Mouse (Mus musculus): ENCODE data around the gene Cmc2. TPM values are rescaled to one million over a fixed set of nuclear protein-coding genes. Genes with fewer than 3 reads are reported as not detected.

Cmc2 gene
- total RNA-seq, 2 experiments from 2014 or later = 19.6 to 20.8 TPM

- intact Hi-C loops (cut with DNase I) = loop anchor here (5.0 kb wide), 1 partner anchor 70 kb away; the partner anchor contains the start of gene Gcsh
- DNase-seq (ENCODE audit: low spot score in 2 of 2) = no peak
Measured at GRCm38 (mm10) chr8:116922060-116922757, 954 bp upstream of the Cmc2 start.

GRCm38 (mm10) chr8:116921005-116921336 lies 284 bp downstream of the Cmc2 start:
- no peak for DNase-seq (ENCODE audit: low spot score in 2 of 2)
- intact Hi-C loops (cut with DNase I) = loop anchor here (5.0 kb wide), 1 partner anchor 71 kb away; the partner anchor contains the start of gene Gcsh

GRCm38 (mm10) chr8:116905836-116906235 lies 15.4 kb downstream of the Cmc2 start:
- intact Hi-C loops (cut with DNase I) = no loop called here
- no peak for DNase-seq (ENCODE audit: low spot score in 2 of 2)

- intact Hi-C loops (cut with DNase I) = no loop called here
Measured at GRCm38 (mm10) chr8:116905252-116905651, 16.0 kb downstream of the Cmc2 start.

GRCm38 (mm10) chr8:116904736-116905135 lies 16.5 kb downstream of the Cmc2 start:
- DNase-seq (ENCODE audit: low spot score in 2 of 2) = no peak

More at GRCm38 (mm10) chr8:116905252-116905651, 16.0 kb downstream of the Cmc2 start:
- no peak for DNase-seq (ENCODE audit: low spot score in 2 of 2)

GRCm38 (mm10) chr8:116895521-116895920 lies 25.7 kb downstream of the Cmc2 start:
- DNase-seq (ENCODE audit: low spot score in 2 of 2) = no peak
- intact Hi-C loops (cut with DNase I) = no loop called here

More at GRCm38 (mm10) chr8:116904736-116905135, 16.5 kb downstream of the Cmc2 start:
- intact Hi-C loops (cut with DNase I) = no loop called here

GRCm38 (mm10) chr8:116893938-116894337 lies 27.3 kb downstream of the Cmc2 start:
- intact Hi-C loops (cut with DNase I) = no loop called here
- no peak for DNase-seq (ENCODE audit: low spot score in 2 of 2)

- intact Hi-C loops (cut with DNase I) = no loop called here
- DNase-seq (ENCODE audit: low spot score in 2 of 2) = no peak
Measured at GRCm38 (mm10) chr8:116892636-116893035, 28.6 kb downstream of the Cmc2 start.

GRCm38 (mm10) chr8:116892130-116892529 lies 29.1 kb downstream of the Cmc2 start:
- intact Hi-C loops (cut with DNase I) = no loop called here
- no peak for DNase-seq (ENCODE audit: low spot score in 2 of 2)

GRCm38 (mm10) chr8:116891446-116891845 lies 29.8 kb downstream of the Cmc2 start:
- intact Hi-C loops (cut with DNase I) = no loop called here
- DNase-seq (ENCODE audit: low spot score in 2 of 2) = no peak

- intact Hi-C loops (cut with DNase I) = no loop called here
- no peak for DNase-seq (ENCODE audit: low spot score in 2 of 2)
Measured at GRCm38 (mm10) chr8:116887813-116888212, 33.4 kb downstream of the Cmc2 start.

- intact Hi-C loops (cut with DNase I) = no loop called here
Measured at GRCm38 (mm10) chr8:116881396-116881795, 39.9 kb downstream of the Cmc2 start.

GRCm38 (mm10) chr8:116875798-116876450 lies 45.3 kb downstream of the Cmc2 start:
- no peak for DNase-seq (ENCODE audit: low spot score in 2 of 2)
- intact Hi-C loops (cut with DNase I) = no loop called here

More at GRCm38 (mm10) chr8:116881396-116881795, 39.9 kb downstream of the Cmc2 start:
- no peak for DNase-seq (ENCODE audit: low spot score in 2 of 2)

GRCm38 (mm10) chr8:116873986-116874385 lies 47.3 kb downstream of the Cmc2 start:
- intact Hi-C loops (cut with DNase I) = loop anchor here (5.0 kb wide), 2 partner anchors 252 to 392 kb away; no protein-coding TSS in a partner anchor
- DNase-seq (ENCODE audit: low spot score in 2 of 2) = no peak

GRCm38 (mm10) chr8:116873586-116873985 lies 47.7 kb downstream of the Cmc2 start:
- intact Hi-C loops (cut with DNase I) = loop anchor here (5.0 kb wide), 2 partner anchors 251 to 391 kb away; no protein-coding TSS in a partner anchor
- DNase-seq (ENCODE audit: low spot score in 2 of 2) = no peak

GRCm38 (mm10) chr8:116872761-116873342 lies 48.4 kb downstream of the Cmc2 start:
- intact Hi-C loops (cut with DNase I) = loop anchor here (5.0 kb wide), 2 partner anchors 251 to 391 kb away; no protein-coding TSS in a partner anchor
- no peak for DNase-seq (ENCODE audit: low spot score in 2 of 2)

GRCm38 (mm10) chr8:116868699-116869098 lies 52.6 kb downstream of the Cmc2 start:
- DNase-seq (ENCODE audit: low spot score in 2 of 2) = no peak
- intact Hi-C loops (cut with DNase I) = loop anchor here (10.0 kb wide), 1 partner anchor 204 kb away; no protein-coding TSS in a partner anchor

GRCm38 (mm10) chr8:116867321-116867720 lies 53.9 kb downstream of the Cmc2 start:
- intact Hi-C loops (cut with DNase I) = loop anchor here (10.0 kb wide), 1 partner anchor 203 kb away; no protein-coding TSS in a partner anchor
- no peak for DNase-seq (ENCODE audit: low spot score in 2 of 2)

GRCm38 (mm10) chr8:116866118-116866903 lies 54.9 kb downstream of the Cmc2 start:
- intact Hi-C loops (cut with DNase I) = loop anchor here (10.0 kb wide), 1 partner anchor 202 kb away; no protein-coding TSS in a partner anchor
- no peak for DNase-seq (ENCODE audit: low spot score in 2 of 2)

Measured in left cerebral cortex, postnatal 36 days (tissue).